Mouse (Mus musculus) c-Kit-positive CD71-negative TER-119-negative erythroid progenitor cells, embryonic 14.5 days (primary cell): ENCODE data around the gene Usp12.

Experiments
- DNase-seq: peaks from one replicate; pipeline ENCODE4 v3.0.0-alpha.2; 2013; ENCODE audit warnings: low read depth

Gene Usp12

DNA sequence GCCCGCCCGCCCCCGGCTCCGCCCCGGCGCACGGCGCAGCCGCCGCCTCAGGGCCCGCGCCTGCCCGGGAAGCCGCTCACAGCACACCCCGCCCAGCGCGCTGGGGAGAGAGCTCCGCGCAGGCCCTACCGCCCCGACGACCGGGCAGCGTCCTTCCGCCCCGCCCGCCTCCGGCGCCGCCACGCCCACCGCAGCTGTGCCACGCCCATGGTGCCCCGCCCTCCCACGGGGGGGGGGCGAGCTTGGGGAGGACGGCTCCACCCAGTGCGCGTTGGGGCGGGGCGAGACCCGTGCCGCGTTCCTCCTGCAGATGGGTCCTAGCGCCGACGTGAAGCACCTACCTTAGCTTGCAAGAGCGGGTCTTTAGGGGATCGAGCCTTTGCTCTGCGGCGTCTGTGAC, at the start of gene Usp12:
Usp12 (minus strand) TSS at position 154 of the 400 bp plus-strand sequence.
- DNase-seq: peak; percentile 90

DNA sequence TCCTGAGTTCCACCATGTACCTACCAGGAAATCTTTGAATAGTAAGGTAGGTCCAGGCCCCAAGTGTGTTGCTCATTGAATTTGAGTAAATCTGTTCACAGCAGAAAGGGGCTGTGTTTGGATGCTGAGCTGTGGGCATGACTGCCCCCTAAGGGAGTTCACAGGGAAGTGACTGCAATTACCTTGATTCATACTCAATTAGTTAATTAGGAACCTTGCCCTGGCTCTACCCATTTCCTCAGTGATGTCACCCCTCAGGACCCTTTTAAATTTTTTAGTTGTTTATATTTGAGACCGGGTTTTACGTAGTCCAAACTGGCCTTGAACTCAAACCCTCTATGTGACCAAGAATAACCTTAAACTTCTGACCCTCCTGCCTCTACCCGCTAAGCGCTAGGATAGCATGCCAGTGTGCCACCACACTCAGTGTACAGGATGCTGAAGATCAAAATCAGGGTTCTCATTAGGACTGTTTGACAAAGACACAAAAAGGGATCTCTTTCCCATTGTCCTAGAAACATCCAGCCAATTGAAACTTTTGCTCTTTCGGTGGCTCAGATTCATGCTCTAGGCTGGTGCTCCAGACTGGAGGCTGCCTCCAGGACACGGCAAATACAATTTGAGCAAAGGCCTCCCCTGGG, 49.6 kb upstream of the Usp12 start:
- no peak for DNase-seq

DNA sequence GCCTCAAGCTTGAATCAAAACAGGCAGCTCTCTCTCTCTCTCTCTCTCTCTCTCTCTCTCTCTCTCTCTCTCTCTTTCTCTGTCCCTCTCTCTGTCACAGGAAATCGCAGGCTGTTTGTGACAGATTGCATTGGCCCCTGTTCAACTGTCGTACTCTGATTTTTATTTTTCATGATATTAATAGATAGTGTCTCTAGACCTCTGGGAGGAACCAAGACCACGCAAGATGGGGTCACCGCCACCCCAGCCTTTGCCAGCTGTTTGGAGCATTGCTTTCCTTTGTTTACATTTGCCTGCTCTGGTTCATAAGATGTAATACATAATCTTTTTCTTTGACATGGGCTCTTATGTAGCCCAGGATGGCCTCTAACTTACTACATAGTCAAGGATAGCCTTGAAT, 47.2 kb upstream of the Usp12 start:
- no peak for DNase-seq

DNA sequence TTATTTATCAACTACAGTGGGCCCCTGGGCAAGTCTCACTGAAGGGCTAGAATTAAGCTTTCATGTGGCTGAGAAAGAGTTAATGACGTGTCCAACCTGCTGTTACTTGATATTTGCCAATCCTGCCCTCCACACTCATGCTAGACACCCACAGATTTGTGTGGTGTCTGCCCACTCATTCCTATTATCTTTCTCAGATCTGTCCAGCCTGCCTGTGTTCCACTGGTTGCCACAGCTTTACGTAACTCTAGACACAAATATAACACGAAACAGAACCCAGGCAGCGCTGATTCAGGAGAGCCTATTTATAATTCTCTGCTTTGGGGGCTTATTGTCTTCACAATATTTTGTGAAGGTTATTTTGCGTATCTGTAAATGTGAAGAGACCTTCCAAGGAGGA, 46.5 kb upstream of the Usp12 start:
- no peak for DNase-seq

DNA sequence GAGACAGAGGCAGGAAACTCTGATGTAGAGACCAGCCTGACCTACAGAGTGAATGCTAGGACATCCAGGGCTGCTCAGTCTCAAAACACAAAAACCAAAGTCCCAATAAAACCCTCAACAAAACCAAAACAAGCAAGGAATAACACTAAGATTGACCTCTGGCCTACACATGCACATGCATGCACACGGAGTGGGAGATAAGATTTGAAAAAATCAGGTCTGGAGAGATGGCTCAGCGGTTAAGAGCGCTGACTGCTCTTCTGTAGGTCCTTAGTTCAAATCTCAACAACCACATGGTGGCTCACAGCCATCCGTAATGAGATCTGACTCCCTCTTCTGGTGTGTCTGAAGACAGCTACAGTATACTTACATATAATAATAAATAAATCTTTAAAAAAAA, 45.6 kb upstream of the Usp12 start:
- no peak for DNase-seq

DNA sequence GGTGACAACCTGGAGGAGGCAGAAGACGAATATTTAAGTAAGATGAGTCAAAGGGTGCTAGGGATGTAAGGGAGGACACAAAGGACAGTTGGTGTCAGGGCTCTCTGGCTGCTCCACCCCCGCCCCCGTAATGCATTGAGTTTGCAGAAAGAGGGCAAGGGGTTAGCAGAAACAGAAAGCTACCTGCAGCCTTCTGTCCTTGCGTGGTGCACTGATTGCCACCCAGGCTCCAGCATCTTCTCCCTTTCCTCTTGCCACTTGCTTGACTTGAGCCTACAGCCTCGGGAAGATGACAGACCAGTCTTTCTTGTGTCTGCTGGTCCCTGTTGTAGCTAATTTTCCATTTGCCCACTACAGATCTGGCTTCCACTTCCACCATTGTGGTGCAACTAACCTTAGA, 45.0 kb upstream of the Usp12 start:
- DNase-seq: no peak

DNA sequence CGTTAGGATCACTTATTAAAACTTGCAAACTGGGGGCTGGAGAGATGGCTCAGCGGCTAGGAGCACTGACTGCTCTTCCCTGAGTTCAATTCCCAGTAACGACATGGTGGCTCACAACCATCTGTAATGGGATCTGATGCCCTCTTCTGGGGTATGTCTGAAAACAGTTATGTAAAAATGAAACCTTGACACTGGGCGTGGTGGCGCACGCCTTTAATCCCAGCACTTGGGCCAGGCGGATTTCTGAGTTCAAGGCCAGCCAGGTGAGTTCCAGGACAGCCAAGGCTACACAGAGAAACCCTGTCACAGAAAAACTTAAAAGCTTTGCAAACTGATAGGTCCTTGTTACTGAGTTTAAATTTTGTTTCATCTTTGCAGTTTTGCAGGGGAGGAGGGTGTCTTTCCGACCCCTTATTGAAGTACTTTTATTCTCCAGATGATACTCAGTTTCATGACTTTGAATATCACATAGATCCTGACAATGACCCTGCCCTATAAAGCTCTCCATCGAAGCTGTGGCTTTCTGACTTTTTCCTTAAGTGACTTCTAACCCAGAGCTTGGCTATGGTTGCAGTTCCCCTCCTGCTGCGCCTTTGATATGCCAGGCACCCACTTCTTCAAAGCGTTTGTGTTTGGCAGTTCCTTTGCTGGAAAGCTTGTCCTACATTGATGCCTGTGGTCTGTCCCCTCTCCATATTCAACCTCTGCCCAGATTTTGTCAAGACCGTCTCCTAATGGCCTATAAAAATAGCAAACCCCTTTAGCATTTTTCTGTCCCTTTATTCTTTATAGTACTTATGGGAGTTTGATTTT, 44.2 kb upstream of the Usp12 start:
- no peak for DNase-seq

DNA sequence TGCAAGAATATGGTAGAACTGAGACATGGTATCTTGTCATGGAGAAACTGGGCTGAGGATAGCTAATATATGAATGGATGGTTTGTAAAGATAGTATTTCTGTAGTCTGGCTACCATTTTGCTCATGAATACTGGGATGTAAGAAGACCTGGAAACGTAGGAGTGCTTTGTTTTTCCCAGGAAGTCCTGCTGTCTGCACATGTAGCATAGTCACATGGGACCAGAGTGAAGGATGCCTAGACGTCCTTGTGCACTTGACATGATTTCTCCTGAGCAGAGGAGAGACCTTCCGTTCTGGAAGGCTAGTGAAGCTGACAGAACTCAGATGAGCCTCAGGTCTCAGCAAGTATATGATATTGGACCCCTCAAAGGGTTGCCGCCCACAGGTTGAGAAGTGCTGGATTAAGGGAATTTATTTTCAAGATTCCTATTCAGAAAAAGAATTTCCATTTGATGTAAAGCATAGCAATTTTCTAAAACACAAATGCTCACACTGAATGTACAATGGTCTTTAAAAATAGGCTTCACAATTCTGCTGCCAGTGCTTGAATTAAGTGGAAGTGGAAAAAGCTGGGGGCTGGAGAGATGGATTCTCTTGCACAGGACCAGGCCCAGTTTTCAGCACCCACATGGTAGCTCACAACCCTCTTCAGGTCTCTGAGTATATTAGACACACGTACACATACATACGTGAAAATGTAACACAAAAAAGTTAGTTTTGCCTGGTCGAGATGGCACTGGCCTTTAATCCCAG, 43.3 kb upstream of the Usp12 start:
- no peak for DNase-seq

DNA sequence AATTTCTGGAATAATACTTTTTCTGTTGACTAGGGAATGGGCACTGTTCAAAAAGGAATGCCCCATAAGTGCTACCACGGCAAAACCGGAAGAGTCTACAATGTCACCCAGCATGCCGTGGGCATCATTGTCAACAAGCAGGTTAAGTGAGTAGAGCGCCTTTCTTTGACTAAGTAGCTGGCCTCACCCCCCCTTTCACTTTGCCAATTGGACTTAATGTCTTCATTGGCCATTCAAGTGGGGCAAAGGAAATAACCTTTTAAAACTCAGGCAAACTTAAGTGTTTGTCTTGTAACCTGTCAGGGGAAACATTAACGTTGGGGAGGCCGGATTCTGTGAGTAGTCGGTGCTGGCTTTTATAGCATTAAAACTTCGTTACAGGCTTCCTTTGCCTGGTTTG, 40.2 kb upstream of the Usp12 start:
- DNase-seq: no peak

DNA sequence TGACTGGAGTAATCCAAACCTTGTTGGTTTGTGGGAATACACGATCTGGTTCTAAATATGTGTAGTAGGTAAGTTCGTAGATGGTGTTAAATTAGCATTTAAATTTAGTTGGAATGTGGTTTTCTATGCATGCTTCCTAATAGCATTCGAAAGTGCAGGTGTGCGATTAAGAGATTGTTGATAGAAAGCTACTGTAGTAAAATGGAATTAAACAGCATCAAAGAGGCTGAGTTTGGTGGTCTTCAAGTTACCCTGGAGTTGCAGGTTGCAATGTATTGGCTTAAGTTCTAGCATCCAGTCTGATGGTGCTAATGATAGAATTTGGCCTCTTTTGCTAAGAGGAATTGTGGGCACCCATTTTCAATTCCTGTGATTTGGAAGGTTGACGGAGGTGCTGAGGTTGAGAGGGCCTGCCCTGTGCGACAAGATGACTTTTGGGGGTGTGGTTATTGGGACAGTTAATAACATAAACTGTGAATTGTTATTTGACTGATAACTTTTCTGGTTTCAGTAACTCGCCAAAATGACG, 38.9 kb upstream of the Usp12 start:
- no peak for DNase-seq

DNA sequence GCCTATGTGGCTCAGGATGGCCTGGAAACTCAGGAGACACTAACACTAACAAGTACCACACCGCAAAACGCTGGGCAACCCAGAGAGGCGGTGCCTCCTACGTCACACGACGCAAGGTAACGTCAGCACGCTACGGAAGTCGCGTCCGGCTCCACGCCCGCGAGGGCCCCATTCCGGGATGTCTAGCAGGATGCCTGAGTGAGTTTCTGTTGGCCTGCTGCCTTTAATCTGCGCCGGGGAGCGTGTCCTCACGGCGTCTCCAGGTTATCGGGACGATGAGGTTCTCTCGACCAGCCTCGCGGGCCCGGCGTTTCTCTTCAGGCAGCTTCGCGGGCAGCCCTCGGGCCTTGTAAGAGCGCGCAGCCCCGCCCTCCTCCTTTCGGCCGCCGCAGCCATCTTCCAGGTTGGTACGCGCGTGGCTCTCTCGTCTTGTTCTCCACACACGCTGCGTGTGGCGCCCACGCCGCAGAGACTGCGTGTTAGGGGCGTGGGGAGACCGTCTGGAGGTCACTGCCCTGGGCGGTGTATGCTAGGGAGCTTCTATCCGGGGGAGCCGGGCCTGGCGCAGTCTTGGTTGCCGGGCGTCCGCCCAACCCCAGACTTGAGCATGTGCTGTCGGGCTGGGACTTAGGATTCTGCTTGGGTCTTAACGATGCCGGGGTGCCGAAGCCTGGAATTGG, 38.1 kb upstream of the Usp12 start, which contains the start of gene Rpl21:
Rpl21 (plus strand) TSS at position 122 of the 680 bp plus-strand sequence.
- peak; percentile 81 for DNase-seq

DNA sequence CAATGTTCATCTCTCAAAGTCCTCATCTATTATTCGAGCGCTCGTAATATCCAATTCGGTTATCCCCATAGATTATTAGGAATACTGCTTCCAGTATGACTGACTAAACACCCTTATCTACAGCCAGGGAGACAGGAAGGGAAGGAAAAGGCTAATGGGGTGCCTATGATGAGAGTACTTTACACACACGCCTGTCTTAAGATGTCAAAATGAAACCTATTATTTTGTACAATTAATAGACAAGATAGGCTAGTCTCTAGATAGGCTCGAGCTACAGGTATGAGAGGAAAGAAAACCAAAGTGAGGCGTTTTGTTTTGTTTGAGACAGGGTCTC, 37.6 kb upstream of the Usp12 start:
- DNase-seq: no peak

DNA sequence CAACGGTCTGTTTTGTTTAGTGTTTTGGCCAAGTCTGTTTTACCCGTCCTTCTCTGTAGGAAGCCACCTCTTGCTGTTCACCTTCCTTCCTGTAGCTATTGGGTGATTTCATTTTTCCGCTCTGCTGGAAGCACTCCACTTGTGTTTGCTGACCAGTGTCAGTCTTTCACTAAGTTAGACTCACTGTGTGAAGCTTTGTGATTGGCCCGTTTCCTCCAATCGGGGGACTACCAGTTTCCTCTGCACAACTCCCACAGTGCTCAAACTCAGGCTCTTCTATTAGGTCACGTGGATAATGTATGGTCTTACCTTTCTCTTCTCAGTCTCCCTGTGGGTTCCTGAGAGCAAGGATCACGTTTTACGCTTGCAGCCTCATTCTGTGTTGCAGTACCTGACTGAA, 34.7 kb upstream of the Usp12 start:
- DNase-seq: no peak

DNA sequence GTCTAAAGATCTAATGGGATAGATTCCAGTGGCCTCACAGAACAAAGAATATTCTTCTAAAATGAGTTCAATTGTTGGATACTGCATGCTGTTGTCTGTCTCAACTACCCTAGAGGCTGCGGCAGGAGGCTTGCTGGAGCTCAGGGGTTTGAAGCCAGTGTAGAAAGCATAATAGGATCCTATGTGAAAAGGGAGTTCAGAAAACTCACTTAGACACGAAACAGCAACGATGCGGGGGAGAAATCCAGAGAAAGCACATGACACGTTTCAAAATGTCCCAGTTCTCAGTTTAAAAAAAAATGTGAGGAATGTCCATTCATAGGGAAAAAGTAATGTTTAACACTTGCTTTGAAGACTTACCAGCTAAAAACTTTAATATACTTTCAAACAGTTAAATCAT, 28.2 kb upstream of the Usp12 start:
- no peak for DNase-seq

DNA sequence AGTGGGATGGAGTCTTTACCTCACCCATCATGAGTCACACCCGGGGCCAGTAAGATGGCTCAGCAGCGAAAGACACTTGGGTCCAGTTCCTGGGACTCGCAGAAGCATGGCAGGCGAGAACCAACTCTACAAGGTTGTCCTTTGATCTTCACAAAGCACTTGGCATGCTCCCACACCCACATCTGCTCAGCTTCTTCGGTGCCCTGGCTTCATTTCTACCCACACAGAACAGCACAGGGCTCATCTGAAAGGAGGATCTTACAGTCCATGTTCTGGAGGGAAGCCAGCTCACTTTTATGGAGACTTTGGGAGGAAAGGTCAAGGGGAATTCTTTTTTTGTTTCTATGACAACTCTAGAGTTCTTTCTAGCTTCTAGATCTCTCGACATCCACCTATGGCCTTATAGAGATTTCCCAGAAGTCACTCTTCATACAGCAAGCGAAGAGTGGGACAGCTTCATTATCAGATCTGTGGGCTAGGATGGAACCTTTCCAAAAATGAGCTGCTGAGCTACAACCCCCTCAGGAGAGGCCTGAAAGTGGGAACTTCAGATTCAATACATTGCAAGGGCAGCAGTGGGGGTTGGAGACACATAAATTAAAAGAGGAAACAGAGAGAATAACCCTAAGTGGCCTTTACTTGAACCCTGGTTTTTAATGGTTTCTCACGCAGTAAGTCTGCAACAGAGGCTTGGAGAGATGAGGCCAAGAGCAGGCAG, 24.3 kb upstream of the Usp12 start:
- DNase-seq: no peak

DNA sequence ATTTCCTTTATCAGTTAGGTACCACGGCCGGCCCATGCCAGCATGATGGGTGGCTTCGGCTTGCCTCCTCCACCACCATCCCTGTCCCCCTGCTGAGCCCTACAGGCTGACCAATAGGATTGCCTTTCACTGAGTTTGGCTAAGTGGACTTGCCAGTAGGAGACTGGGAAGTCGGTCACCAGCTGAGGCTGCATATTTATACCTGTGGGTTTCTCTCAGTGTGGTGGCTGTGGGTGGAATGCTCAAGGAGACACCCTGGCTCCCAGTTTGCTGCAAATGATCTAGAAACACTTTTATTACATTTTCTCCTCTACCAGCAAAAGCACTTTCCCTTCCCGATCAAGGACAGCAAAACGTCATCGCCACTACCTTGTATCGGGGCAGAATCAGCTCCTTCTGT, 22.8 kb upstream of the Usp12 start:
- no peak for DNase-seq

DNA sequence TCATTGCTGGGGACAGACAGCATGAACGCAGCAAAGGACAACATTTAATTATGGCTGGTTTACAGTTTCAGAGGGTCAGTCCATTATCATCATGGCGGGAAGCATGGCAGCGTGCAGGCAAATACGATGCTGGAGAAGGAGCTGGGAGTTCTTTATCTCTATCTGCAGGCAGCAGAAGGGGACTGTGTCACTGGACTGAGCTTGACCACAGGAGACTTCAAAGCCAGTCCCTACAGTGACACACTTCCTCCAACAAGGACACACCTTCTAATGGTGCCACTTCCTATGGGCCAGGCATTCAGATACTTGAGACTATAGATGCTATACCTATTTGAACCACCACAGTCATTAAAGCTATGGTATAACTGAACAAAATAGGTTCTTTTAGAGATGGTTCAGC, 20.6 kb upstream of the Usp12 start:
- DNase-seq: no peak

DNA sequence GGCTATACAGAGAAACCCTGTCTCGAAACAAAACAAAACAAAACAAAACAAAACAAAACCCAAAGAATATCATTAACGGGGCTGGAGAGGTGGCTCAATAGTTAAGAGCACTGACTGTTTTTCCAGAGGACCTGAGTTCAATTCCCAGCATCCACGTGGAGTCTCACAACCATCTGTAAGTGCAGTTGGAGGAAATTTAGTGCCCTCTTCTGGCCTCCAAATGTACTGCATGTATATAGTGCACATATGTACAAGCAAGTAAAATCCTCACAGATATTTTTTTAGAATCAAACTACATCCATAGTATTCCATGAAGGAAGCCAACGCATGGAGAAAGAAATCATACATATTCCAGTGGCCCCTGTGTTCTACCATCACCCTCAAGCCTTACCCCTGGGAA, 18.6 kb upstream of the Usp12 start:
- no peak for DNase-seq

DNA sequence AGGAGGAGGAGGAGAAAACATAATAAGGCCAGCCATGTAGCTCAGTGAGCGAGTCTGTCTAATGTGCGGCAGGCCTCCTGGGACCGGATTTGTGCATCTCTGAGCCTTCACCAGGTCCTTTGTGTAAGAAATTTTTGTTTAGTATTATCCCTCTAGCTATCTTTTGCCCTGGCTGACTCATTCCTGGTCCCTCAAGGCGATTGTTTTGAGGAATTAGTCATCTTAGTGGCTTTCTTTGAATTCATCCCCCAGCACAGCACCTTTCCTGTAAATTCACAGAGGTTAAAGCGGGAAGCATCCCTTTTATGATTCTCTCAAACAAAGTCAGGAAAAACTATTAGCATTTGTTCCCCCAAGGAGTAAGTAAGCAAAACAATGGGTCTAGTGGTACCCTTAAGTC, 18.1 kb upstream of the Usp12 start:
- DNase-seq: no peak

DNA sequence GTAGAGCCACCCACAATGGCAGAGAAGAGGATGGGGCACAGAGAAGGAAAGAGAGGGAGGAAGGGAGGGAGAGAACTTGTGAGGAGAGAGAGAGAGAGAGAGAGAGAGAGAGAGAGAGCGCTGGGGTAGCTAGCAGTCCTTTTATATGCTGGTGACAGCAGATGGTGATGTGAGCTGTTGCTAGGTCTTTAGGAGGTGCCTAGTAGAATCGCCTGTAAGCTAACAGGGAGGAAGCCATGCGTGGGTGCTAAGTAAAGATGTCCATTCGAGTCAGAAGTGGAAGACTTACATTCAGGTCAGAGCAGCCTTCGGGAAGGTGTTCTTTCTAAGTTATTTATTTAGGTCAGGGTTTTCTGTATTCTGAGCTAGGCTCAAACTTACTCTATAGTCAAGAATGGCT, 15.1 kb upstream of the Usp12 start:
- DNase-seq: no peak

DNA sequence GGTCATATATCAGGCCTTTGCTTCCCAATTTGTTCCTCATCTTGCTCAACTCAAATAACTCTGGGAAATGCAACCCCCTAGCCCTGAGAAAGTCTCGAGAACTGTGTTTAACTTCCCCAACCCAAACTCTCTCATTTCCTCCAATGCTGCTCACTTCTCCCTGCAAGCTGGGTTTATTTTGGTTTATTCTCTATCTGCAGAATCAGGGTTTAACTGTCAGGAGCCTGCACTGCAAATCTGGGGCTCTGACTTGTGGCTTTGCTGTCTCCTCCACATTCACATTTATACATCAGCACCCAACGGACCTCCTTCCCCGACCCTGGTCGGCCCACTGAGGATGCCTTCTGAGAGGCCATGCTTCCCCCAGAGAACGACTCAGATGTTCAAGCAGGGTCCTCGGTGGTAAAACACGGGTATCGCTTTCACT, 11.2 kb upstream of the Usp12 start:
- no peak for DNase-seq

DNA sequence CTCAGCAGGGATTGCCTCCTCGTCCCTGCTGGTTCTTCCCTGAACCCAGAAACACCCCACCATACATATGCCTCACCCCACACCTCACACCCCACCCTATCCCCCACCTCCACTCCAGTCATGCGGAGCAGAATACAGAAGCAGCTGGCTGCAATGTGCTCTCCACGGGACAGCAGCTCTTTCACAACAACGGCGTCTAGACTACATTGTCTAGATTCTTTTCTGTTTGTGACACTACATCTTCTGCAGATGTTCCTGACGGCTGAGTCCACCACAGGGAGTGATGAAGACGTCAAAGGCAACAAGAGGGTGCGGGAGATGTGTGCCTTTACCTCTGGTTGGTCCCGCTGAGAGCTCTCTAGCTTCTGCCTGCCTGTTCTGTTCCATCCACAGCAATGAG, 3.2 kb upstream of the Usp12 start:
- no peak for DNase-seq
